Mouse (Mus musculus) midbrain, postnatal 0 days (tissue): ENCODE results near the gene L3mbtl4. TPM values are rescaled to one million over a fixed set of nuclear protein-coding genes. Genes with fewer than 3 reads are reported as not detected.
A peak's percentile ranks its signal among the peaks of the same experiment; 100 is the strongest.
"Not testable (repeated sequence)": the region's sequence is repeated elsewhere in the genome, so short reads cannot be mapped to it uniquely, and the experiment has no call there.

Source experiments
- ATAC-seq: fragments of 200-750 bp; cut with Nextera tagmentation; 2 replicates; pipeline ENCODE4 v1.8.0; 2017; ENCODE audit warnings: moderate number of reproducible peaks, mild to moderate bottlenecking, moderate TSS enrichment, moderate library complexity; ENCODE audit not compliant: low FRiP score
- DNase-seq: peaks from one replicate; pipeline ENCODE4 v3.0.0-alpha.2; 2015; ENCODE audit warnings: low spot score
- H3K27ac ChIP-seq: fragments of 300-500 bp; sonication (generic); 2 replicates; pipeline ENCODE4 v1.5.1; 2014; ENCODE audit warnings: low read depth, mild to moderate bottlenecking, low read length, mixed read lengths
- H3K27me3 ChIP-seq: fragments of 300-500 bp; sonication (generic); 2 replicates; pipeline ENCODE4 v1.6.1; 2014; ENCODE audit warnings: low read length, control low read depth, mixed read lengths; ENCODE audit not compliant: insufficient read depth
- H3K36me3 ChIP-seq: fragments of 300-500 bp; sonication (generic); 2 replicates; pipeline ENCODE4 v1.6.1; 2014; ENCODE audit warnings: low read length, control low read depth, mixed read lengths; ENCODE audit not compliant: insufficient read depth
- H3K4me1 ChIP-seq: fragments of 300-500 bp; sonication (generic); 2 replicates; pipeline ENCODE4 v1.6.1; 2014; ENCODE audit warnings: mild to moderate bottlenecking, control low read depth, antibody characterized with exemption, low read length, mixed read lengths; ENCODE audit not compliant: insufficient read depth
- H3K4me2 ChIP-seq: fragments of 300-500 bp; sonication (generic); 2 replicates; pipeline ENCODE4 v1.6.1; 2014; ENCODE audit warnings: low read depth, mild to moderate bottlenecking, low read length, mixed read lengths; ENCODE audit not compliant: poor library complexity, severe bottlenecking
- H3K4me3 ChIP-seq: fragments of 300-500 bp; sonication (generic); 2 replicates; pipeline ENCODE4 v1.5.1; 2014; ENCODE audit warnings: low read depth, mild to moderate bottlenecking, low read length, moderate library complexity
- H3K9ac ChIP-seq: fragments of 300-500 bp; sonication (generic); replicated peaks from 2 replicates; pipeline ENCODE4 v1.6.1; 2014; ENCODE audit warnings: mild to moderate bottlenecking, low read length, moderate library complexity, mixed read lengths; ENCODE audit not compliant: poor library complexity, severe bottlenecking
- H3K9me3 ChIP-seq: fragments of 300-500 bp; sonication (generic); 2 replicates; pipeline ENCODE4 v1.6.1; 2016; ENCODE audit warnings: low read length, control low read depth
- CTCF ChIP-seq: IDR thresholded peaks from 2 replicates; pipeline ENCODE4 v1.5.1; 2016; ENCODE audit warnings: antibody characterized with exemption, mild to moderate bottlenecking
- WGBS: fragments of 180-500 bp; shearing (Covaris S2); extraction: QIAGEN DNeasy Blood & Tissue Kit; methylation state at CpG from one replicate; pipeline ENCODE4 v1.1.7; 2014; 5-methylcytosine and 5-hydroxymethylcytosine counted together
- polyA plus RNA-seq: library from polyadenylated mRNA; unstranded; fragments of >200 nt; fragmentation: Nextera tagmentation; extraction: Ambion mirVana; gene quantifications from 2 replicates; pipeline ENCODE4 v1.2.1, GENCODE M21; 2015
- total RNA-seq: library from RNA; depleted of rRNA; stranded (reverse); fragments of >200 nt; gene quantifications from 2 replicates; pipeline ENCODE4 v1.2.3, GENCODE M21; 2014

L3mbtl4 gene
- total and polyA plus RNA-seq, 2 experiments from 2014 or later, result 5.7 to 6.7 TPM

DNA sequence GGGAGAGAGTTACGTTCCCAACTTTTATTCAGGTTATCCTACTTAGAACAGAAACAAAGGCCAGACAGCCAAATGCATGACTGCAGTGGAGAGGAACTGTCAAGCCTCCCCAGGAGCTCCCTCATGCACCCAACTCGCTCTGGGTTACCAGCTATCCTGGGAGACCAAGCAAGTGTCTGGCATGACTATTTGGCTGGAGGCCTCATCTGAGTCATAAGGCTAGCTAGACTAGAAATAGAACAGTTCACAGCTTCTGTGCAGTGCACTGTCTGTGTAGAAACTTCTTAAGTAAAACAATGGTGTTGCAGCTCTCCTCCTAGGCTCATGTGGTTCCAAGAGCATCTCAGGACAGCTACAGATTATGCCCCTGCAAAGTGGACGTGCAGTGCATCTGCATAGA, 218.6 kb downstream of the L3mbtl4 start:
- Histone ChIP-seq H3K4me1 (no peaks in the 10 kb centered on the region; the same call in 1 of the 2 replicates), H3K9ac (no peak overlapping the region), H3K4me3 (no peak overlapping the region), H3K36me3 (no peaks in the 10 kb centered on the region), H3K9me3 (no peaks in the 10 kb centered on the region), H3K4me2 (no peak overlapping the region), H3K27ac (no peak overlapping the region), H3K27me3 (no peaks in the 10 kb centered on the region)
- 89% methylated on average over 3 of the region's 3 CpGs for WGBS
- ATAC-seq, result no peak
- no peak for DNase-seq
- TF ChIP-seq CTCF, result no peak

DNA sequence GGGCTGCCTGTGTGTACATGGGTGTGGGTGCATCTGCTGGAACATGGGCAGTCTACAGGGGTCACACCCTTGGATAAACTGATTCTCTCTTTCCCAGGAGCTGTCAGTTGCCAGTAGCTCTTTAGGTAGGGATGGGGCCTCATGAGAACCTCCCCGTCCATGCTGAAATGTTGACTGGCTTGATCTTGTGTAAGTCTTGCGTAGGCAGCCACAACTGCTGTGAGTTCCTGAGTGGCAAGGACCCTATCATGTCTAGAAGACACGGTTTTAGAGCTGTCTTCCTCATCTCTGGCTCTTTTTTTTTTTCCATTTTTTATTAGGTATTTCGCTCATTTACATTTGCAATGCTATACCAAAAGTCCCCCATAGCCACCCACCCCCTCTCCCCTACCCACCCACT, 229.4 kb downstream of the L3mbtl4 start:
- not testable (repeated sequence) for H3K4me2 ChIP-seq, H3K4me3 ChIP-seq, H3K27ac ChIP-seq, ATAC-seq, H3K4me1 ChIP-seq, H3K9ac ChIP-seq, H3K9me3 ChIP-seq, H3K27me3 ChIP-seq, DNase-seq, H3K36me3 ChIP-seq
- WGBS, result 88% methylated on average over 2 of the region's 4 CpGs

GRCm38 (mm10) chr17:68559698-68560097, 286.1 kb downstream of the L3mbtl4 start:
- no peak overlapping the region for H3K27ac ChIP-seq
- no peaks in the 10 kb centered on the region for H3K36me3 ChIP-seq
- H3K4me2 ChIP-seq, result no peak overlapping the region
- WGBS, result 73% methylated on average over 9 of the region's 9 CpGs
- no peak overlapping the region for H3K9ac ChIP-seq
- no peaks in the 10 kb centered on the region for H3K9me3 ChIP-seq
- peak; percentile 35 for DNase-seq
- no peak for TF ChIP-seq CTCF
- H3K4me1 ChIP-seq, result no peaks in the 10 kb centered on the region
- ATAC-seq, result no peak
- no peaks in the 10 kb centered on the region for H3K27me3 ChIP-seq
- H3K4me3 ChIP-seq, result no peak overlapping the region

- Histone ChIP-seq H3K36me3 (no peaks in the 10 kb centered on the region), H3K27me3 (no peaks in the 10 kb centered on the region), H3K9me3 (no peaks in the 10 kb centered on the region), H3K4me3 (no peak overlapping the region), H3K27ac (no peak overlapping the region), H3K4me1 (no peaks in the 10 kb centered on the region), H3K9ac (no peak overlapping the region), H3K4me2 (no peak overlapping the region)
- no peak for TF ChIP-seq CTCF
- WGBS, result 26% methylated on average over 1 of the region's 1 CpGs
- DNase-seq, result peak; percentile 24
- no peak for ATAC-seq
Observed at GRCm38 (mm10) chr17:68560264-68560663, 286.7 kb downstream of the L3mbtl4 start.

DNA sequence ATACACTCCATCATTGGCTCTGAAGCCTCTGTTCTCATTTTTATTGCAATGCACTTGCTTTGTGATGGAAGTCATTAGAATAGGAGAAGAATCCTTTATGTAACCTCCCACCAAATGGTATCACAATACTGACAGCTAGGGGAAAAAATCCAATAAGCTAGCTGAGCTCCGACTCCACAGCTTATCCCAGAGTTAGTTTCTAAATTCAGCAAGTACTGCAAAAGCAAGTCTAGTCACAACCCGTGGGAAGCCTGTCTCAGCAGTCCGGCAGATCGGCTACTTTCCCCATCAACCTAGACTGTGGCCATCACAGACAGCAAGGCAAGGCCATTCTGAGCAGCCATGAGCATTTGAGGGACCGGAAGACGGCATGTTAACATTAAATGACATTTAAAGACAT, 298.2 kb downstream of the L3mbtl4 start:
- H3K9me3 ChIP-seq, result no peaks in the 10 kb centered on the region
- no peak for TF ChIP-seq CTCF
- H3K36me3 ChIP-seq, result no peaks in the 10 kb centered on the region
- H3K4me2 ChIP-seq, result no peak overlapping the region
- H3K4me3 ChIP-seq, result no peak overlapping the region
- 92% methylated on average over 6 of the region's 6 CpGs for WGBS
- H3K9ac ChIP-seq, result no peak overlapping the region
- no peak for ATAC-seq
- no peak overlapping the region for H3K27ac ChIP-seq
- H3K4me1 ChIP-seq, result no peaks in the 10 kb centered on the region
- no peak for DNase-seq
- no peaks in the 10 kb centered on the region for H3K27me3 ChIP-seq

DNA sequence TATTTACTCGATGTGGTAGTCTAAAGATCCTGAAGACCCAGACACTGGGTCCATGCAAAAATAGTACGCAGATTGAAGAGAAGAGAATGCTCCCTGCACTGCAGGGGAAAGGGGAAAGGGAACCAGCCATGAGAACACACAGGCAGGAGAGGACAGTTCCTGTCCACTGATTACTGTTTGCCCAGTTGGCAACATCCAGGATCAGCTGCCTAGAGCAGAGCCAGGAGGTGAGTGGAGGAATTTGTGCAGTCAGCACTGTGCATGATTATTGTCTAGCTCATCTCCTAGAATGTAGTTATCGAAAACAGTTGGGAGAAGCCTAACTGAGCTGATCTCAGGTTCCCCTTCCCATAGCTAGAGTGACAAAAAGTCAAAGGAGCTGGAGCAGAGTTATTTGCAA, 311.6 kb downstream of the L3mbtl4 start:
- TF ChIP-seq CTCF, result no peak
- no peaks in the 10 kb centered on the region for H3K4me1 ChIP-seq
- no peak overlapping the region for H3K9ac ChIP-seq
- no peak overlapping the region for H3K27ac ChIP-seq
- ATAC-seq (no peak), DNase-seq (no peak)
- no peak overlapping the region for H3K4me2 ChIP-seq
- no peaks in the 10 kb centered on the region for H3K27me3 ChIP-seq
- WGBS, result 91% methylated on average over 3 of the region's 3 CpGs
- H3K36me3 ChIP-seq, result no peaks in the 10 kb centered on the region
- no peak overlapping the region for H3K4me3 ChIP-seq
- H3K9me3 ChIP-seq, result no peaks in the 10 kb centered on the region
